ENCODE assay signal across 15 mouse cellular contexts in the genomic region with DNA sequence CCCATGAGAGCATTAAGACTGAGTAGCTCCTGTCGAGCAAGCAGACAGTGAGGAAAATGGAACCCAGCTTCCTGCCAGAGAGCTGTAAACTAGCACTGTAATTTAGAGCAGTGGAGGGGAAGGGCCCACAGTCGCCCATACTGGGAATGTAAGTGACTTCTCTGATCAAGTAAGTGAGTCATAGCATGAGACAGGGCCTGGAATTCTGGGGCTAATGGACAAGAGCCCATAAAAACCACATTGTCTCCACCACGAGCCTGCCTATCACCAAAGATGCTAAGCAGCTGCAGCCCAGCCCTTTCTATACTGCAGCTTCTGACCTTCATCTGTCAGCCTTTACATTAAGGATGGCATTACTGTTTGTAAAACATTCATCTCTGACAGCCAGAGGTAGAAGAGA.
"Had no signal": no experiment of that assay in that cellular context is flagged by ENCODE, and none has a peak within 500 bp of the region (broad histone marks: within the 10 kb centered on the region; RNA-seq: fewer than 3 reads in every experiment).

No protein-coding gene starts in this region.

- DNase-seq: kidney, adult 2 months; kidney, postnatal 14 days; layer of hippocampus, adult 9-11 months; layer of hippocampus, postnatal 36 days; liver; lung, adult 18-20 months; right cerebral cortex, postnatal 4 days; thymus, adult 2 months; thymus, postnatal 36 days had no signal

- H3K4me1 ChIP-seq: kidney, embryonic 15.5 days; limb, embryonic 12.5 days; midbrain, embryonic 12.5 days; neural tube, embryonic 12.5 days; stomach, embryonic 15.5 days had no signal

- H3K27ac ChIP-seq: kidney, embryonic 15.5 days; limb, embryonic 12.5 days; liver, embryonic 14.5 days; midbrain, embryonic 12.5 days; neural tube, embryonic 12.5 days; stomach, embryonic 15.5 days had no signal

- H3K4me3 ChIP-seq: kidney, embryonic 15.5 days; limb, embryonic 12.5 days; midbrain, embryonic 12.5 days; neural tube, embryonic 12.5 days; stomach, embryonic 15.5 days had no signal
